Mouse (Mus musculus): ENCODE data around the gene Speer4d. TPM values are rescaled to one million over a fixed set of nuclear protein-coding genes. Genes with fewer than 3 reads are reported as not detected.
"Not testable (repeated sequence)": the region's sequence is repeated elsewhere in the genome, so short reads cannot be mapped to it uniquely, and the experiment has no call there.

Gene Speer4d
- polyA plus RNA-seq, 1 experiment from 2014 or later = not detected

- H3K9me3 ChIP-seq (ENCODE audit: low read length) = peaks cover 18% of the 10 kb centered on the region
- not testable (repeated sequence) for H3K4me3 ChIP-seq (ENCODE audit: low read length); H3K4me1 ChIP-seq (ENCODE audit: insufficient read depth, low read length); H3K27ac ChIP-seq (ENCODE audit: low read length); H3K9ac ChIP-seq (replicated peaks; ENCODE audit: low read length); ATAC-seq (ENCODE audit: low FRiP score, low TSS enrichment); H3K4me2 ChIP-seq (replicated peaks; ENCODE audit: low read depth, low read length); H3K36me3 ChIP-seq (ENCODE audit: insufficient read depth, low read length); H3K27me3 ChIP-seq (ENCODE audit: insufficient read depth, low read length)
- WGBS = 63% methylated on average over 3 of the region's 3 CpGs
Observed at GRCm38 (mm10) chr5:15602424-15602947, 16.4 kb upstream of the Speer4d start.

GRCm38 (mm10) chr5:15603008-15603407, 15.9 kb upstream of the Speer4d start:
- not testable (repeated sequence) for H3K4me3 ChIP-seq (ENCODE audit: low read length); H3K4me2 ChIP-seq (replicated peaks; ENCODE audit: low read depth, low read length); H3K4me1 ChIP-seq (ENCODE audit: insufficient read depth, low read length); H3K36me3 ChIP-seq (ENCODE audit: insufficient read depth, low read length); H3K27me3 ChIP-seq (ENCODE audit: insufficient read depth, low read length); ATAC-seq (ENCODE audit: low FRiP score, low TSS enrichment); H3K27ac ChIP-seq (ENCODE audit: low read length); H3K9ac ChIP-seq (replicated peaks; ENCODE audit: low read length)
- peaks cover 18% of the 10 kb centered on the region for H3K9me3 ChIP-seq (ENCODE audit: low read length)
- WGBS = 60% methylated on average over 2 of the region's 2 CpGs

- not testable (repeated sequence) for H3K4me2 ChIP-seq (replicated peaks; ENCODE audit: low read depth, low read length); H3K4me1 ChIP-seq (ENCODE audit: insufficient read depth, low read length); H3K4me3 ChIP-seq (ENCODE audit: low read length); H3K36me3 ChIP-seq (ENCODE audit: insufficient read depth, low read length); H3K9ac ChIP-seq (replicated peaks; ENCODE audit: low read length); H3K27ac ChIP-seq (ENCODE audit: low read length); H3K27me3 ChIP-seq (ENCODE audit: insufficient read depth, low read length)
- peaks cover 18% of the 10 kb centered on the region for H3K9me3 ChIP-seq (ENCODE audit: low read length)
- WGBS = 76% methylated on average over 8 of the region's 8 CpGs
- peak; percentile 72; the same call in 1 of the 2 replicates for ATAC-seq (ENCODE audit: low FRiP score, low TSS enrichment)
Observed at GRCm38 (mm10) chr5:15603585-15603984, 15.3 kb upstream of the Speer4d start.

- H3K9me3 ChIP-seq (ENCODE audit: low read length) = peaks cover 14% of the 10 kb centered on the region
- not testable (repeated sequence) for H3K27me3 ChIP-seq (ENCODE audit: insufficient read depth, low read length); H3K4me1 ChIP-seq (ENCODE audit: insufficient read depth, low read length); H3K4me2 ChIP-seq (replicated peaks; ENCODE audit: low read depth, low read length); H3K4me3 ChIP-seq (ENCODE audit: low read length); H3K9ac ChIP-seq (replicated peaks; ENCODE audit: low read length); H3K27ac ChIP-seq (ENCODE audit: low read length); H3K36me3 ChIP-seq (ENCODE audit: insufficient read depth, low read length)
- peak; percentile 77; the same call in 1 of the 2 replicates for ATAC-seq (ENCODE audit: low FRiP score, low TSS enrichment)
- 71% methylated on average over 5 of the region's 6 CpGs for WGBS
Observed at GRCm38 (mm10) chr5:15606677-15607076, 12.2 kb upstream of the Speer4d start.

GRCm38 (mm10) chr5:15610695-15611094, 8.2 kb upstream of the Speer4d start:
- H3K4me3 ChIP-seq (ENCODE audit: low read length); ATAC-seq (ENCODE audit: low FRiP score, low TSS enrichment); H3K9me3 ChIP-seq (ENCODE audit: low read length); H3K4me1 ChIP-seq (ENCODE audit: insufficient read depth, low read length); H3K4me2 ChIP-seq (replicated peaks; ENCODE audit: low read depth, low read length); H3K27me3 ChIP-seq (ENCODE audit: insufficient read depth, low read length); H3K9ac ChIP-seq (replicated peaks; ENCODE audit: low read length); H3K36me3 ChIP-seq (ENCODE audit: insufficient read depth, low read length); H3K27ac ChIP-seq (ENCODE audit: low read length): not testable (repeated sequence)
- WGBS = 6% methylated on average over 1 of the region's 1 CpGs

GRCm38 (mm10) chr5:15616195-15616594, 2.7 kb upstream of the Speer4d start:
- not testable (repeated sequence) for H3K4me1 ChIP-seq (ENCODE audit: insufficient read depth, low read length); H3K27me3 ChIP-seq (ENCODE audit: insufficient read depth, low read length); ATAC-seq (ENCODE audit: low FRiP score, low TSS enrichment); H3K36me3 ChIP-seq (ENCODE audit: insufficient read depth, low read length); H3K4me3 ChIP-seq (ENCODE audit: low read length); H3K27ac ChIP-seq (ENCODE audit: low read length); H3K9ac ChIP-seq (replicated peaks; ENCODE audit: low read length); H3K9me3 ChIP-seq (ENCODE audit: low read length); H3K4me2 ChIP-seq (replicated peaks; ENCODE audit: low read depth, low read length)
- WGBS = 71% methylated on average over 3 of the region's 3 CpGs

GRCm38 (mm10) chr5:15628136-15628535, 9.3 kb downstream of the Speer4d start:
- not testable (repeated sequence) for H3K4me2 ChIP-seq (replicated peaks; ENCODE audit: low read depth, low read length); H3K27me3 ChIP-seq (ENCODE audit: insufficient read depth, low read length); ATAC-seq (ENCODE audit: low FRiP score, low TSS enrichment); H3K27ac ChIP-seq (ENCODE audit: low read length); H3K4me1 ChIP-seq (ENCODE audit: insufficient read depth, low read length); H3K9me3 ChIP-seq (ENCODE audit: low read length); H3K9ac ChIP-seq (replicated peaks; ENCODE audit: low read length); H3K4me3 ChIP-seq (ENCODE audit: low read length); H3K36me3 ChIP-seq (ENCODE audit: insufficient read depth, low read length)
- WGBS = 26% methylated on average over 1 of the region's 1 CpGs

GRCm38 (mm10) chr5:15630068-15630467, 11.2 kb downstream of the Speer4d start:
- H3K27me3 ChIP-seq (ENCODE audit: insufficient read depth, low read length); H3K9ac ChIP-seq (replicated peaks; ENCODE audit: low read length); H3K4me3 ChIP-seq (ENCODE audit: low read length); H3K4me2 ChIP-seq (replicated peaks; ENCODE audit: low read depth, low read length); ATAC-seq (ENCODE audit: low FRiP score, low TSS enrichment); H3K9me3 ChIP-seq (ENCODE audit: low read length); H3K4me1 ChIP-seq (ENCODE audit: insufficient read depth, low read length); H3K36me3 ChIP-seq (ENCODE audit: insufficient read depth, low read length); H3K27ac ChIP-seq (ENCODE audit: low read length): not testable (repeated sequence)
- WGBS = 32% methylated on average over 5 of the region's 5 CpGs

GRCm38 (mm10) chr5:15637637-15638036, 18.8 kb downstream of the Speer4d start:
- 68% methylated on average over 2 of the region's 2 CpGs for WGBS
- not testable (repeated sequence) for H3K27ac ChIP-seq (ENCODE audit: low read length); H3K27me3 ChIP-seq (ENCODE audit: insufficient read depth, low read length); ATAC-seq (ENCODE audit: low FRiP score, low TSS enrichment); H3K36me3 ChIP-seq (ENCODE audit: insufficient read depth, low read length); H3K4me2 ChIP-seq (replicated peaks; ENCODE audit: low read depth, low read length); H3K9me3 ChIP-seq (ENCODE audit: low read length); H3K4me3 ChIP-seq (ENCODE audit: low read length); H3K9ac ChIP-seq (replicated peaks; ENCODE audit: low read length); H3K4me1 ChIP-seq (ENCODE audit: insufficient read depth, low read length)

- not testable (repeated sequence) for H3K9me3 ChIP-seq (ENCODE audit: low read length); H3K36me3 ChIP-seq (ENCODE audit: insufficient read depth, low read length); H3K27me3 ChIP-seq (ENCODE audit: insufficient read depth, low read length); H3K9ac ChIP-seq (replicated peaks; ENCODE audit: low read length); H3K27ac ChIP-seq (ENCODE audit: low read length); H3K4me1 ChIP-seq (ENCODE audit: insufficient read depth, low read length); ATAC-seq (ENCODE audit: low FRiP score, low TSS enrichment); H3K4me2 ChIP-seq (replicated peaks; ENCODE audit: low read depth, low read length); H3K4me3 ChIP-seq (ENCODE audit: low read length)
- 29% methylated on average over 6 of the region's 6 CpGs for WGBS
Observed at GRCm38 (mm10) chr5:15645707-15646106, 26.8 kb downstream of the Speer4d start.
